Mouse (Mus musculus) forebrain, embryonic 11.5 days (tissue): Measurements from ENCODE around the gene Naa15. TPM values are rescaled to one million over a fixed set of nuclear protein-coding genes. Genes with fewer than 3 reads are reported as not detected.

ENCODE experiments used
- ATAC-seq: fragments of 200-750 bp; cut with Nextera tagmentation; replicated peaks from 2 replicates; pipeline ENCODE4 v1.8.0; 2017; ENCODE audit warnings: moderate TSS enrichment; ENCODE audit not compliant: low FRiP score
- DNase-seq: peaks from one replicate; pipeline ENCODE4 v3.0.0-alpha.2; 2017; ENCODE audit warnings: low spot score
- H3K27ac ChIP-seq: fragments of 300-500 bp; sonication (generic); 2 replicates; pipeline ENCODE4 v1.5.1; 2014; ENCODE audit warnings: low read depth, low read length
- H3K27me3 ChIP-seq: fragments of 300-500 bp; sonication (generic); 2 replicates; pipeline ENCODE4 v1.6.1; 2014; ENCODE audit warnings: mild to moderate bottlenecking, low read length, mixed read lengths; ENCODE audit not compliant: control insufficient read depth, insufficient read depth
- H3K36me3 ChIP-seq: fragments of 300-500 bp; sonication (generic); 2 replicates; pipeline ENCODE4 v1.6.1; 2014; ENCODE audit warnings: mild to moderate bottlenecking, low read length, moderate library complexity, mixed read lengths; ENCODE audit not compliant: control insufficient read depth, insufficient read depth
- H3K4me1 ChIP-seq: fragments of 300-500 bp; sonication (generic); replicated peaks from 2 replicates; pipeline ENCODE4 v1.6.1; 2014; ENCODE audit warnings: low read length, mixed read lengths; ENCODE audit not compliant: control insufficient read depth, insufficient read depth
- H3K4me2 ChIP-seq: fragments of 300-500 bp; sonication (generic); 2 replicates; pipeline ENCODE4 v1.6.1; 2014; ENCODE audit warnings: low read depth, mild to moderate bottlenecking, low read length, moderate library complexity, mixed read lengths; ENCODE audit not compliant: severe bottlenecking
- H3K4me3 ChIP-seq: fragments of 300-500 bp; sonication (generic); 2 replicates; pipeline ENCODE4 v1.5.1; 2014; ENCODE audit warnings: low read depth, low read length
- H3K9ac ChIP-seq: fragments of 300-500 bp; sonication (generic); 2 replicates; pipeline ENCODE4 v1.6.1; 2014; ENCODE audit warnings: low read length
- H3K9me3 ChIP-seq: fragments of 300-500 bp; sonication (generic); 2 replicates; pipeline ENCODE4 v1.6.1; 2016; ENCODE audit warnings: low read length, mixed read lengths; ENCODE audit not compliant: control insufficient read depth
- WGBS: fragments of 180-500 bp; shearing (Covaris S2); extraction: QIAGEN DNeasy Blood & Tissue Kit; methylation state at CpG from one replicate; pipeline ENCODE4 v1.1.7; 2014; 5-methylcytosine and 5-hydroxymethylcytosine counted together
- polyA plus RNA-seq: library from polyadenylated mRNA; unstranded; fragments of >200 nt; fragmentation: Nextera tagmentation; extraction: Ambion mirVana; gene quantifications from 2 replicates; pipeline ENCODE4 v1.2.1, GENCODE M21; 2014

The Naa15 gene
- polyA plus RNA-seq, 1 experiment from 2014 or later = 62.6 TPM

DNA sequence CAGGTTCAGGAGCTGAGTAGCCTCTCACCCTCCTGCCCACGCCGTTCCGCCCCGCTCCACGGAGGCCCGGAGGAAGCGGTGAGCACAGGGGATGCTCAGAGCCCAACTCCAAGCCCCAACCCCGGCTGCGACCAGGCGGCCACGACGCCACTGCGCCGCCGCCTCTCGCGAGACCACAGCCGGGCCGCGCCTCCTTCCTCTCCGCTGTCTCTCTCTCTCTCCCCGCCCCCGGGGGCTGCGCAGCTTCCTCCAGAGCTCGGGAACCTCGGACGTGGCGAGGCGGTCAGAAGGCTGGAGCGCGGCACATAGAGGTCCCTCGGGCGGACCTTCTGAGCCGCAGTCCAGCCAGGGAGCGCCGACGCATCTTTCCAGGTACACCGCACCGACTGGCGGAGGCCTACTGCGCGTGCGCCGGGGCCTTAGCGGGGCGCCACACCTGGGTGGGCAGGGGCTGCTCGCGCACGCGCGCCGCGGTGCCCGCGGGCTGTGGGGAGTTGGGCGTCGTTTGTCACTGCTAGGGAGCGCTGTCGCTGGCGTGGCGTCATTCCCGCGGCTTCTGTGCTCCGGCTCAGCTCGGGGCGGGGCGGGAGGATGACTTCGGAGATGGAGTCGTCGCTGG, 68.9 kb downstream of the Naa15 start, which contains the start of gene Rab33b:
Gene Rab33b (plus strand): TSS at position 180 of the 619 bp plus-strand sequence.
- DNase-seq (peak; percentile 98), ATAC-seq (peak; percentile 93)
- no peaks in the 10 kb centered on the region for H3K9me3 ChIP-seq
- H3K4me1 ChIP-seq = peaks cover 3% of the 10 kb centered on the region; the same call in 1 of the 2 replicates
- H3K4me3 ChIP-seq = peak within 1 kb of the TSS; percentile 58
- WGBS = under 1% methylated on average over 65 of the region's 70 CpGs
- peak within 1 kb of the TSS; percentile 69 for H3K4me2 ChIP-seq
- no peaks in the 10 kb centered on the region for H3K36me3 ChIP-seq
- no peaks in the 10 kb centered on the region for H3K27me3 ChIP-seq
- H3K9ac ChIP-seq = peak within 1 kb of the TSS; percentile 84
- H3K27ac ChIP-seq = peak within 1 kb of the TSS; percentile 79

DNA sequence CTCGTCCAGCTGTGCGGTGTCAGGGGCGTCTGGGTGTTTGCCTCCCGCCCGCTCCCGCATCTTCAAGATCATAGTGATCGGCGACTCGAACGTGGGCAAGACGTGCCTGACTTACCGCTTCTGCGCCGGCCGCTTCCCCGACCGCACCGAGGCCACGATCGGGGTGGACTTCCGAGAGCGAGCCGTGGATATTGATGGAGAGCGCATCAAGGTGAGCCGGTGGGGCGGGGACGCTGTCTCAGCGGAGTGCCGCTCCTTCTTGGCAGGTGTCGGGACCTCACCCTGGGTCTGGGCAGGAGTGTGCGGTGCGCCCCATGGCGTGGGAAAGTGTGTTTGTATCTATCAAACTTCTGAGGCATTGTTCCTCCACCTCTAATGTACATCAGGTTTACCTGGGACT, 69.4 kb downstream of the Naa15 start:
- H3K27me3 ChIP-seq = no peaks in the 10 kb centered on the region
- under 1% methylated on average over 33 of the region's 33 CpGs for WGBS
- peak overlapping the region; percentile 84 for H3K9ac ChIP-seq
- peak overlapping the region; percentile 69 for H3K4me2 ChIP-seq
- DNase-seq (no peak), ATAC-seq (peak; percentile 35)
- H3K4me3 ChIP-seq = peak overlapping the region; percentile 58
- 0 out of 2 replicates have a peak overlapping the region, but pooled peaks have one; percentile 79 for H3K27ac ChIP-seq
- no peaks in the 10 kb centered on the region for H3K9me3 ChIP-seq
- H3K4me1 ChIP-seq = peaks cover 3% of the 10 kb centered on the region; the same call in 1 of the 2 replicates
- H3K36me3 ChIP-seq = no peaks in the 10 kb centered on the region

DNA sequence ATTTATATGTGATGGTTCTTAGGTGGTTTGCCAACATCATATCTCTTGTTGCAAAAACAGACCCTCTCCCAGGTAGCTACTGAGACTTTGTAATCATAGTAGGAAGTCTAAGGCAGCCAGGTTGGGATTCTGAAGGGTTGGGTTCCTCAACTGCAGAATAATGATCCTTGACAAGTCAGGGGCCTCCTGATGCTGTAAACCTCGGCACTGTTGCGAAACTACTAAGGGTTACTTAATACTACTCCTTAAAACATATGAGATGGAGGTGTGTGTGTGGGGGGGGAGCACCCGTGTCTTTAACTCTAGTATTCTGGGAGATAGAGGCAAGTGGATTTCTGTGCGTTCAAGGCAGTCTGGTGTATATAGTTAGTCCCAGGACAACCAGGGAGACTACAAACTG, 70.4 kb downstream of the Naa15 start:
- Histone ChIP-seq H3K4me1 (peaks cover 3% of the 10 kb centered on the region; the same call in 1 of the 2 replicates), H3K4me2 (peak overlapping the region; percentile 69; the same call in 1 of the 2 replicates), H3K9ac (peak overlapping the region; percentile 84; the same call in 1 of the 2 replicates), H3K27me3 (no peaks in the 10 kb centered on the region), H3K36me3 (no peaks in the 10 kb centered on the region), H3K4me3 (peak overlapping the region; percentile 58; the same call in 1 of the 2 replicates), H3K27ac (no peak overlapping the region), H3K9me3 (no peaks in the 10 kb centered on the region)
- ATAC-seq (no peak), DNase-seq (no peak)
- WGBS = 83% methylated on average over 4 of the region's 4 CpGs

DNA sequence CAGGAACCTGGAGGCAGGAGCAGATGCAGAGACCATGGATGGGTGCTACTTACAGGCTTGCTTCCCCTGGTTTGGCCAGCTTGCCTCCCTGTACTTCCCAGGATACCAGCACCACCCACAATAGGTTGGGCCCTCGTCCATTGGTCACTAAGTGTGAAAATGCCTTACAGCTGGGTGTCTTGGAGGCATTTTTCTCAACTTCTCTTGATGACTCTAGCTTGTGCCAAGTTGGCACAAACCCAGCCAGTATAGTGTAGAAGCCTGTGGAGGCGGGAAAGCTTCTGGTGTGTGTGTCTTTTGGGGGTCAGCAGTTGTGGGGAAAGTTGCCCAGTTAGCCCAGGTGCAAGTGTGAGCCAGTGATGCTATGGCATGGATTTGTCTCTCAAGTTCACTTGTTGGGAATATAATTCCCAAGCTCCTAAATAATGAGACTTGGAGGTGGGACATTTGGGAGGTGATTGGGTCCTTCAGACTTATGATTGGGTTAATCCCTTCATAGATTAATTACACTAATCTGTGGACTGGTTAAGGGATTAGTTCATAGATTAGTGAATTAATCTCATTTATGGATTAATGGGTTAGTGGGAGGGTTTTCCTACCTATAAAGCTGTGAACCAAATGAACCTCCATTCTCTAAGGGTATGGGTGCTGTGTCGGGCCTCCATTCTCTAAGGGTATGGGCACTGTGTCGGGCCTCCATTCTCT, 71.7 kb downstream of the Naa15 start:
- no peaks in the 10 kb centered on the region for H3K27me3 ChIP-seq
- H3K4me3 ChIP-seq = no peak overlapping the region
- H3K4me1 ChIP-seq = peaks cover 3% of the 10 kb centered on the region; the same call in 1 of the 2 replicates
- H3K9ac ChIP-seq = no peak overlapping the region
- ATAC-seq (no peak), DNase-seq (no peak)
- no peaks in the 10 kb centered on the region for H3K36me3 ChIP-seq
- H3K4me2 ChIP-seq = no peak overlapping the region
- H3K27ac ChIP-seq = no peak overlapping the region
- 92% methylated on average over 4 of the region's 4 CpGs for WGBS
- no peaks in the 10 kb centered on the region for H3K9me3 ChIP-seq

DNA sequence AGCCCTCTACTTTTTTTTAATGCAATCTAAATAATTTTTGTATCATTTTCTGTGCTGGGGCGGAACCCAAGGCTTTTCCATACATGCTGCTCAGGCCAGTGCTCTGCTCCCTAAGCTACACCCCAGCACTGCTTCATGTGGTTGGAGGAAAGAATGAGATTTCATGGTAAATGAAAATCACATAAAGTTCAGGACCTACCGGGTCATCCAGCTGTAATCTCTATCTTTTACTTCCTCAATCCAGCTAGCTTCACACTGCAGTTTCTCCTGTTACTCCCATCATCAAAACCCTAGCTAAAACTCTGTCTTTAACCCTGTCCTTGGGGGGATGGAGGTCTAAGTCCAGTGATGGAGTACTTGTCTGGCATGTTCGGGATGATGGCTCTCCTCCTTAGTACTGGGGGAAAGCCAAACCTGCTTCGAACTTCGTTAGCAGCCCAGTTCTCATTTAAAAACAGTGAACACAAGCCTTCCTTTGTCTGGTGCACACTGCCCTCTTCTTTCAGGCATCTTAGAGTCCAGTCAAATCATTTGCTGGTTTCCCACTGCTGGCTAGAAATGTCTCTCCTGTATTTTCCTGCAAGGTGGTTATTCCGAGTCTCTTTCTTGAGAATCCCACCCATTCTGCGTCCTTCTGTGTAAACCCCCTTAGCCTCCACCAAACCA, 75.3 kb downstream of the Naa15 start:
- no peaks in the 10 kb centered on the region; the same call in 1 of the 2 replicates for H3K4me1 ChIP-seq
- H3K9ac ChIP-seq = no peak overlapping the region
- no peaks in the 10 kb centered on the region for H3K9me3 ChIP-seq
- H3K27ac ChIP-seq = no peak overlapping the region; the same call in 1 of the 2 replicates
- no peaks in the 10 kb centered on the region for H3K27me3 ChIP-seq
- H3K4me2 ChIP-seq = no peak overlapping the region
- no peak for DNase-seq
- no peak overlapping the region for H3K4me3 ChIP-seq
- 70% methylated on average over 7 of the region's 7 CpGs for WGBS
- no peak for ATAC-seq
- no peaks in the 10 kb centered on the region for H3K36me3 ChIP-seq

DNA sequence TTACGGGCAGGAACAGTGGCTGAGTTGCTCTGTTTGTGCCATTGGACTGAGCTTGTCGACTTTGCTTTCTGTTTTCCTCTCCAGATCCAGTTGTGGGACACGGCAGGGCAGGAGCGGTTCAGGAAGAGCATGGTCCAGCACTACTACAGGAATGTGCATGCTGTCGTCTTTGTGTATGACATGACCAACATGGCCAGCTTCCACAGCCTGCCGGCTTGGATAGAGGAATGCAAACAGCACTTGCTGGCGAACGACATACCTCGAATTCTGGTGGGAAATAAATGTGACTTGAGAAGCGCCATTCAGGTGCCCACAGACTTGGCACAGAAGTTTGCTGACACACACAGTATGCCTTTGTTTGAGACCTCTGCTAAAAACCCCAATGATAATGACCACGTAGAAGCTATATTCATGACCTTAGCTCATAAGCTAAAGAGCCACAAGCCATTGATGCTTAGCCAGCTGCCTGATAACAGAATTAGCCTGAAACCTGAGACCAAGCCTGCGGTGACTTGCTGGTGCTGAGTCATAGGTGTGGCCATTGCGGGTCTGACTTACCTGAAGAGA, 78.4 kb downstream of the Naa15 start:
- ATAC-seq = no peak
- no peak overlapping the region for H3K9ac ChIP-seq
- no peak for DNase-seq
- H3K27me3 ChIP-seq = no peaks in the 10 kb centered on the region
- H3K9me3 ChIP-seq = no peaks in the 10 kb centered on the region
- H3K4me2 ChIP-seq = no peak overlapping the region
- H3K27ac ChIP-seq = no peak overlapping the region
- no peak overlapping the region for H3K4me3 ChIP-seq
- 92% methylated on average over 13 of the region's 13 CpGs for WGBS
- no peaks in the 10 kb centered on the region for H3K36me3 ChIP-seq
- H3K4me1 ChIP-seq = no peaks in the 10 kb centered on the region

DNA sequence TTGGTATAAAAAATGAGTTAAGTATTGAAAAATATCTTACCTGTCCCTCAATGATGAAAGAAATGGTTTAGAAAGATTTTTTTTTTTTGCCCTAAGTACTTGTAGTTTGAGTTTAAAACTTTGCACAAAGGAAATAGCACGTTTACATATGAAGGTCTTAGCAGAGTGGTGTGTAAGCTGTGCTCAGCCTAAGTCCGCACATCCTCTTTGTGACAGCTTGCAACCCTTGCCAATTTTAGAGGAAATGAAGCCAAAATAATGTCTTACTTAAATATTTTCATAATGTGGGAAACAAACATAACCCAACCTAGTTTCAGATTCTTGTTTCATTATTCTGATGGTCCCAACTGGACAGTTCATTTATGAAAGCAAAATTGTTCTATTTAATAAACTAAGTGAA, 79.5 kb downstream of the Naa15 start:
- Histone ChIP-seq H3K27me3 (no peaks in the 10 kb centered on the region), H3K4me2 (no peak overlapping the region), H3K9ac (no peak overlapping the region), H3K36me3 (no peaks in the 10 kb centered on the region), H3K4me3 (no peak overlapping the region), H3K4me1 (no peaks in the 10 kb centered on the region), H3K9me3 (no peaks in the 10 kb centered on the region), H3K27ac (no peak overlapping the region)
- no peak for DNase-seq
- no peak for ATAC-seq
- 95% methylated on average over 2 of the region's 2 CpGs for WGBS

DNA sequence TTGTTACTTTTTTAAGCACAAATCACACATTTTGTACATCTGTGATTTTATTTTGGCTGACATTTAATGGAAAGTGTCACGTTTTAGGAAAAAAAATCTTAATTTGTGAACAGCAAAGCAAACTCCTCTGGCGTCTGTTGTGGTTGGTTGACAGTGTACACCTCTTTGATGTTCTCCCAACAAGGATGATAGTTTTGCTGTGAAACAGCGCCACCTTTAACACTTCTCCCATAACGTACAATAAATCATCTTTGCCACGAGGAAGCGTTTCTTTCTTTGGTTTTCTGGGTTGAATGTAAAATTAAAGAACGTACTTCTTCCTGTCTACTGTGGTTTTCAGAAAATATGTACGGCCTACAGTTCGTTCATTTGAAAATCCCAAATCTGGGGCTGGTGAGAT, 80.7 kb downstream of the Naa15 start:
- Histone ChIP-seq H3K9me3 (no peaks in the 10 kb centered on the region), H3K4me3 (no peak overlapping the region), H3K4me1 (no peaks in the 10 kb centered on the region), H3K36me3 (no peaks in the 10 kb centered on the region), H3K4me2 (no peak overlapping the region), H3K27ac (no peak overlapping the region), H3K9ac (no peak overlapping the region), H3K27me3 (no peaks in the 10 kb centered on the region)
- DNase-seq (no peak), ATAC-seq (no peak)
- WGBS = 94% methylated on average over 9 of the region's 9 CpGs
